ENCODE assay signal across 27 mouse cellular contexts in genomic region chr13:115400706-115401215, GRCm38 (mm10).
DNase-seq lines count a peak whose midpoint lies in the region; ATAC-seq and TF ChIP-seq lines count a peak whose summit lies in the region.
"Had no signal": no experiment of that assay in that cellular context is flagged by ENCODE, and none has a peak within 500 bp of the region (broad histone marks: within the 10 kb centered on the region; RNA-seq: fewer than 3 reads in every experiment).

No protein-coding gene starts in this region.

- H3K4me3 ChIP-seq in forebrain, embryonic 14.5 days (ENCODE audit: low read depth, low read length), result no peak overlapping the region
- H3K4me3 ChIP-seq in forebrain, embryonic 11.5 days (ENCODE audit: low read depth, low read length), result no peak overlapping the region
- H3K4me3 ChIP-seq in midbrain, embryonic 12.5 days, result no peak overlapping the region
- H3K4me3 ChIP-seq in midbrain, embryonic 16.5 days (ENCODE audit: low read depth, low read length), result no peak overlapping the region
- H3K4me3 ChIP-seq: embryonic facial prominence, embryonic 12.5 days; embryonic facial prominence, embryonic 15.5 days; heart, embryonic 12.5 days; heart, embryonic 15.5 days; hindbrain, embryonic 10.5 days had no signal

- H3K9ac ChIP-seq in forebrain, embryonic 14.5 days (ENCODE audit: low read length), result no peak overlapping the region
- no peak overlapping the region for H3K9ac ChIP-seq in forebrain, embryonic 11.5 days (ENCODE audit: low read length)
- no peak overlapping the region for H3K9ac ChIP-seq in midbrain, embryonic 12.5 days (replicated peaks)
- H3K9ac ChIP-seq in midbrain, embryonic 16.5 days (ENCODE audit: low read depth, low read length), result no peak overlapping the region
- H3K9ac ChIP-seq: embryonic facial prominence, embryonic 12.5 days; embryonic facial prominence, embryonic 15.5 days; heart, embryonic 12.5 days; heart, embryonic 15.5 days; hindbrain, embryonic 14.5 days had no signal

- no peaks in the 10 kb centered on the region for H3K4me1 ChIP-seq in forebrain, embryonic 14.5 days (ENCODE audit: control insufficient read depth, insufficient read depth, low read length)
- no peaks in the 10 kb centered on the region for H3K4me1 ChIP-seq in forebrain, embryonic 11.5 days (replicated peaks; ENCODE audit: control insufficient read depth, insufficient read depth, low read length)
- H3K4me1 ChIP-seq in midbrain, embryonic 12.5 days, result no peaks in the 10 kb centered on the region
- H3K4me1 ChIP-seq in midbrain, embryonic 16.5 days (ENCODE audit: control insufficient read depth, insufficient read depth, low read length), result no peaks in the 10 kb centered on the region
- H3K4me1 ChIP-seq: embryonic facial prominence, embryonic 12.5 days; embryonic facial prominence, embryonic 15.5 days; heart, embryonic 12.5 days; heart, embryonic 15.5 days had no signal

- 0 out of 2 replicates have a peak, but pooled peaks have one; percentile 29 for ATAC-seq in forebrain, embryonic 14.5 days
- ATAC-seq in forebrain, embryonic 11.5 days (replicated peaks; ENCODE audit: low FRiP score), result no peak
- peak; percentile 49; the same call in 1 of the 2 replicates for ATAC-seq in midbrain, embryonic 12.5 days (ENCODE audit: low FRiP score, low read depth)
- no peak for ATAC-seq in midbrain, embryonic 16.5 days
- ATAC-seq: activated CD4-positive, CD25-positive, alpha-beta regulatory T cell, adult 4 months; CD4-positive, CD25-positive, alpha-beta regulatory T cell, adult 4 months; forebrain, embryonic 16.5 days had no signal

- no peak for TF ChIP-seq POLR2A in brain, embryonic 14.5 days (IDR thresholded peaks at IDR 0.05; ENCODE audit: borderline replicate concordance, extremely low read depth, insufficient read depth, insufficient read length, poor library complexity, severe bottlenecking)

- no peaks in the 10 kb centered on the region for H3K27me3 ChIP-seq in forebrain, embryonic 14.5 days (replicated peaks; ENCODE audit: control insufficient read depth, insufficient read depth, low read length)
- no peaks in the 10 kb centered on the region for H3K27me3 ChIP-seq in forebrain, embryonic 11.5 days (ENCODE audit: control insufficient read depth, insufficient read depth, low read length)
- no peaks in the 10 kb centered on the region for H3K27me3 ChIP-seq in midbrain, embryonic 12.5 days
- H3K27me3 ChIP-seq in midbrain, embryonic 16.5 days (ENCODE audit: control insufficient read depth, insufficient read depth, low read depth, low read length), result no peaks in the 10 kb centered on the region
- H3K27me3 ChIP-seq: embryonic facial prominence, embryonic 12.5 days; embryonic facial prominence, embryonic 15.5 days; heart, embryonic 12.5 days; heart, embryonic 15.5 days had no signal

- no peak for TF ChIP-seq CTCF in brain, embryonic 14.5 days (IDR thresholded peaks at IDR 0.05; ENCODE audit: borderline replicate concordance, extremely low read depth, insufficient read depth, insufficient read length)

- DNase-seq in forebrain, embryonic 14.5 days (ENCODE audit: low spot score), result peak; percentile 24
- no peak for DNase-seq in forebrain, embryonic 11.5 days (ENCODE audit: low spot score)
- DNase-seq in Muller cell, postnatal 12 days (ENCODE audit: inconsistent ontology term), result peak; percentile 6
- peak; percentile 70 for DNase-seq in brain, embryonic 14.5 days (ENCODE audit: low read depth)
- no peak for DNase-seq in adrenal gland, postnatal 4 days (ENCODE audit: low spot score in 2 of 2)
- no peak for DNase-seq in testis, postnatal 10 days (ENCODE audit: low spot score)
- DNase-seq: adrenal gland, adult 8-10 months; adrenal gland, postnatal 25 days; cerebellum, adult 11 months; cerebellum, adult 2 months; cerebellum, adult 9-11 months; cerebellum, postnatal 25 days; gastrocnemius, postnatal 25 days; heart, adult 18-20 months; heart, postnatal 10 days; heart, postnatal 36 days had no signal

- no peaks in the 10 kb centered on the region for H3K9me3 ChIP-seq in forebrain, embryonic 14.5 days (replicated peaks; ENCODE audit: control insufficient read depth, low read length)
- H3K9me3 ChIP-seq in forebrain, embryonic 11.5 days (ENCODE audit: control insufficient read depth, low read length), result no peaks in the 10 kb centered on the region
- no peaks in the 10 kb centered on the region for H3K9me3 ChIP-seq in midbrain, embryonic 12.5 days
- no peaks in the 10 kb centered on the region for H3K9me3 ChIP-seq in midbrain, embryonic 16.5 days (replicated peaks; ENCODE audit: control insufficient read depth, low read length, poor library complexity, severe bottlenecking)
- H3K9me3 ChIP-seq: embryonic facial prominence, embryonic 12.5 days; embryonic facial prominence, embryonic 15.5 days; heart, embryonic 12.5 days; heart, embryonic 15.5 days; hindbrain, embryonic 10.5 days had no signal

- H3K4me2 ChIP-seq in forebrain, embryonic 14.5 days (ENCODE audit: low read length), result no peak overlapping the region
- H3K4me2 ChIP-seq in forebrain, embryonic 11.5 days (ENCODE audit: low read depth, low read length, severe bottlenecking), result no peak overlapping the region
- H3K4me2 ChIP-seq in midbrain, embryonic 12.5 days (replicated peaks), result no peak overlapping the region
- no peak overlapping the region for H3K4me2 ChIP-seq in midbrain, embryonic 16.5 days (ENCODE audit: low read length)
- H3K4me2 ChIP-seq: embryonic facial prominence, embryonic 12.5 days; embryonic facial prominence, embryonic 15.5 days; heart, embryonic 12.5 days; heart, embryonic 15.5 days; hindbrain, embryonic 14.5 days had no signal

- H3K36me3 ChIP-seq in forebrain, embryonic 14.5 days (ENCODE audit: control insufficient read depth, insufficient read depth, low read length), result no peaks in the 10 kb centered on the region
- no peaks in the 10 kb centered on the region for H3K36me3 ChIP-seq in forebrain, embryonic 11.5 days (ENCODE audit: control insufficient read depth, insufficient read depth, low read length)
- H3K36me3 ChIP-seq in midbrain, embryonic 12.5 days, result no peaks in the 10 kb centered on the region
- no peaks in the 10 kb centered on the region for H3K36me3 ChIP-seq in midbrain, embryonic 16.5 days (ENCODE audit: control insufficient read depth, insufficient read depth, low read length)
- H3K36me3 ChIP-seq: embryonic facial prominence, embryonic 12.5 days; embryonic facial prominence, embryonic 15.5 days; heart, embryonic 12.5 days; heart, embryonic 15.5 days; hindbrain, embryonic 10.5 days had no signal

- no peak overlapping the region for H3K27ac ChIP-seq in forebrain, embryonic 14.5 days (ENCODE audit: low read depth, low read length)
- no peak overlapping the region for H3K27ac ChIP-seq in forebrain, embryonic 11.5 days (ENCODE audit: low read depth, low read length)
- no peak overlapping the region for H3K27ac ChIP-seq in midbrain, embryonic 12.5 days (replicated peaks)
- H3K27ac ChIP-seq in midbrain, embryonic 16.5 days (ENCODE audit: low read length), result no peak overlapping the region
- H3K27ac ChIP-seq: embryonic facial prominence, embryonic 12.5 days; embryonic facial prominence, embryonic 15.5 days; heart, embryonic 15.5 days; hindbrain, embryonic 10.5 days; hindbrain, embryonic 14.5 days had no signal

- WGBS in forebrain, embryonic 14.5 days, result 59% methylated on average over 4 of the region's 4 CpGs
- 55% methylated on average over 4 of the region's 4 CpGs for WGBS in forebrain, embryonic 11.5 days
- WGBS in midbrain, embryonic 12.5 days, result 40% methylated on average over 4 of the region's 4 CpGs
- WGBS in midbrain, embryonic 16.5 days, result 35% methylated on average over 4 of the region's 4 CpGs

Comparison
In these comparisons a context has a peak if more than half of its experiments do, and no peak if none do; other contexts are left out.
1. ATAC-seq: peak in forebrain, embryonic 14.5 days (single experiment) and midbrain, embryonic 12.5 days (single experiment); none in forebrain, embryonic 11.5 days (single experiment) and midbrain, embryonic 16.5 days (single experiment).
2. DNase-seq: peak in forebrain, embryonic 14.5 days (single experiment), Muller cell, postnatal 12 days (single experiment) and brain, embryonic 14.5 days (single experiment); none in forebrain, embryonic 11.5 days (single experiment), adrenal gland, postnatal 4 days (0 of 2) and testis, postnatal 10 days (single experiment).